Mouse (Mus musculus) myocyte (in vitro differentiated cells): ENCODE measurements at regions not wholly inside any gene's neighbourhood (a gene's known extent, or its start where the extent isn't known, plus 50 kb on each side); places are given as distances from the start of the nearest gene placed in this dataset.

Experiments
- H3K27me3 ChIP-seq: one replicate; pipeline ENCODE4 v1.6.1; 2011; ENCODE audit not compliant: control insufficient read depth, insufficient read depth, insufficient read length
- H3K36me3 ChIP-seq: one replicate; pipeline ENCODE4 v1.6.1; 2011; ENCODE audit not compliant: control insufficient read depth, insufficient read depth
- H3K4me2 ChIP-seq: one replicate; pipeline ENCODE4 v1.6.1; 2011; ENCODE audit warnings: low read depth, control low read depth
- H3K4me3 ChIP-seq: one replicate; pipeline ENCODE4 v1.5.1; 2011; ENCODE audit warnings: mild to moderate bottlenecking, control low read depth, moderate library complexity
- H3K79me2 ChIP-seq: one replicate; pipeline ENCODE4 v1.6.1; 2011; ENCODE audit not compliant: control insufficient read depth, insufficient read depth
- H3ac ChIP-seq: one replicate; pipeline ENCODE4 v1.6.1; 2011; ENCODE audit not compliant: control insufficient read depth, insufficient read length
- MAX ChIP-seq: IDR thresholded peaks from one replicate; pipeline ENCODE4 v1.6.1; 2011; ENCODE audit warnings: low read depth, mild to moderate bottlenecking, control low read depth
- MYOD1 ChIP-seq, 3 experiments: IDR thresholded peaks; one replicate each; pipeline ENCODE4 v1.6.1; 2011; ENCODE audit warnings: control low read depth in 2 of 3, low read depth in 2 of 3, mild to moderate bottlenecking in 2 of 3, moderate library complexity in 1 of 3; ENCODE audit not compliant: insufficient read length in 2 of 3, control insufficient read depth in 1 of 3
- POLR2A ChIP-seq: IDR thresholded peaks from one replicate; pipeline ENCODE4 v1.6.1; 2011; ENCODE audit warnings: low read depth, mild to moderate bottlenecking, control low read depth, moderate library complexity; ENCODE audit not compliant: insufficient read length
- POLR2AphosphoS2 ChIP-seq: IDR thresholded peaks from one replicate; pipeline ENCODE4 v1.6.1; 2011; ENCODE audit warnings: low read depth, control low read depth; ENCODE audit not compliant: insufficient read length
- REST ChIP-seq: IDR thresholded peaks from one replicate; pipeline ENCODE4 v1.6.1; 2011; ENCODE audit warnings: mild to moderate bottlenecking, control low read depth, moderate library complexity; ENCODE audit not compliant: insufficient read depth, insufficient read length
- SRF ChIP-seq: IDR thresholded peaks from one replicate; pipeline ENCODE4 v1.6.1; 2011; ENCODE audit warnings: low read depth; ENCODE audit not compliant: control insufficient read depth, insufficient read length
- TCF12 ChIP-seq: IDR thresholded peaks from one replicate; pipeline ENCODE4 v1.6.1; 2011; ENCODE audit warnings: mild to moderate bottlenecking, control low read depth; ENCODE audit not compliant: poor library complexity, insufficient read depth, severe bottlenecking
- TCF3 ChIP-seq: IDR thresholded peaks from one replicate; pipeline ENCODE4 v1.6.1; 2011; ENCODE audit warnings: low read depth, control low read depth; ENCODE audit not compliant: insufficient read length
- USF1 ChIP-seq: IDR thresholded peaks from one replicate; pipeline ENCODE4 v1.6.1; 2011; ENCODE audit warnings: low read depth, mild to moderate bottlenecking, control low read depth, moderate library complexity

DNA sequence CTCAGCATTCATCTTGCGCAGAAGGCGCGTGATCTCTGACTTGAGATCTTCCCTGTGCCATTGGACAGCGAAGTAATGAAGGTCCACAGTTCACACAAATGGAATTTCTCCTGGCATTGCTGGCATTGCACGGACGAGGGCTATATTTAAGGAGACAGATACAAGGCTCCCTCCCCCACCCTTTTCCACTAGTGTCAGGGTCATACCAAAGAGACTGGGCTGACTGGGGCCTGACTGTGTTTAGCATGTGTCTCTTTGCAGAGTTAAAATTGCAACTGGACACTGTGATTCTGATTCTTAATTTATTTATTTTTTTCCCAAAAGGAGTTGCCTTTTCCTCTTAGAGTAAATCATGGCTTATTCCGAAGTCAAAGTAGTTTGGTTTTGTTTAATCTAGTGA, 130.5 kb downstream of the Dmrt2 start:
- H3K4me3 ChIP-seq, result no peak overlapping the region
- H3K79me2 ChIP-seq, result no peaks in the 10 kb centered on the region
- no peaks in the 10 kb centered on the region for H3K36me3 ChIP-seq
- H3K27me3 ChIP-seq, result no peaks in the 10 kb centered on the region
- no peak overlapping the region for H3ac ChIP-seq
- no peak overlapping the region for H3K4me2 ChIP-seq
- TF ChIP-seq POLR2A, result no peak
- TF ChIP-seq TCF3, result no peak
- no peak for TF ChIP-seq POLR2AphosphoS2
- TF ChIP-seq USF1, result no peak
- no peak for TF ChIP-seq SRF

DNA sequence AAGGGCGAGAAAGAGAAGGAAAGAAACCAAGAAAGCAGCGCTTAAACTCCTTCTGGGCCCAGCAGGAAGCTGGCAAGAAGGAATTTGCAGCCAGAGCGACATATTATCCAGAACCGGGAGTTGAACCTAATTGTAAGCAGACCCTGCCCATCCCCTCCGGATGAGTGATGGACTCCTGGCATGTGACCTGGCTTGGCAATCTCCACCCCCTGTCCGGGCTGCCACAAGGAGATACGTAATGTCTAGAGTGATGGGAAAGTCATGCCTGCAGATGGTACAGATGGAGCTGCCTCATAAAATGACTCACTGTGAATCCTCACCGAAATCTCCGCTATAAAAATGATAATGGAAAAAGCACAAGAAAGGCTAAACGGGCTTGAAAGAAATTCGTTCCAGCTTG, 133.1 kb downstream of the Dmrt2 start:
- Histone ChIP-seq H3K27me3 (no peaks in the 10 kb centered on the region), H3ac (no peak overlapping the region), H3K36me3 (no peaks in the 10 kb centered on the region), H3K4me2 (peak overlapping the region; percentile 59), H3K79me2 (no peaks in the 10 kb centered on the region), H3K4me3 (no peak overlapping the region)
- TF ChIP-seq MYOD1 (IDR thresholded peaks at IDR 0.05; ENCODE audit: control insufficient read depth in 1 of 3, insufficient read length in 2 of 3, low read depth in 2 of 3) (peak in 1 of 3 experiments; percentile 19), USF1 (peak; percentile 55), TCF3 (no peak)

GRCm38 (mm10) chr19:25813651-25814050, 141.4 kb downstream of the Dmrt2 start:
- Histone ChIP-seq H3K27me3 (no peaks in the 10 kb centered on the region), H3K79me2 (no peaks in the 10 kb centered on the region)

DNA sequence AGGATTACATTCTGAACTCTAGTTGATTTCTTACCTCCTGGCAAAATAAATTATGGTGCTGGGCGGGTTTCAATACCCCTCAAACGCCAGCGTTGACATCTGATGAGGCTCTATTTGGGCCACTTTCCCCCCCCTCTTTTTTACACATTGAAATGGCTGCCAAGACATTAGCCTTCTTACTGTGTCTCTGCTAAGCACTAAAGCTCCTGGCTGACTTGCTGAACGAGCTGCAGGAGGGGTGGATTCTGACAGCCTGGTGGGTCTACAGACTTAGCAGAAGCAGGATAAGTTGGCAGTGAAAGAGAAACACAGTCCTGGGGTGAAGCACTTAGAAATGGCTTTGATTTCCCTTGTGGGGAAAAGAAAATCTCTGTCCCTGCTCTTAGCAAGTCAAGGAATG, 172.9 kb downstream of the Dmrt2 start:
- no peaks in the 10 kb centered on the region for H3K36me3 ChIP-seq
- no peak overlapping the region for H3K4me3 ChIP-seq
- no peak for TF ChIP-seq REST
- no peak for TF ChIP-seq POLR2A
- no peak overlapping the region for H3ac ChIP-seq
- H3K27me3 ChIP-seq, result no peaks in the 10 kb centered on the region
- H3K79me2 ChIP-seq, result no peaks in the 10 kb centered on the region
- no peak overlapping the region for H3K4me2 ChIP-seq

More at GRCm38 (mm10) chr19:25813651-25814050, 141.4 kb downstream of the Dmrt2 start:
- no peaks in the 10 kb centered on the region for H3K36me3 ChIP-seq
- no peak for TF ChIP-seq TCF3
- TF ChIP-seq MAX, result no peak
- no peak overlapping the region for H3ac ChIP-seq
- H3K4me3 ChIP-seq, result no peak overlapping the region
- H3K4me2 ChIP-seq, result no peak overlapping the region

- Histone ChIP-seq H3K27me3 (no peaks in the 10 kb centered on the region), H3K36me3 (no peaks in the 10 kb centered on the region), H3K4me2 (no peak overlapping the region), H3ac (no peak overlapping the region), H3K79me2 (no peaks in the 10 kb centered on the region), H3K4me3 (no peak overlapping the region)
- TF ChIP-seq SRF, result no peak
Measured at GRCm38 (mm10) chr19:25856344-25856743, 184.1 kb downstream of the Dmrt2 start.

GRCm38 (mm10) chr19:25863312-25863711, 191.1 kb downstream of the Dmrt2 start:
- TF ChIP-seq MAX (no peak), TCF3 (no peak), POLR2AphosphoS2 (no peak), SRF (no peak), MYOD1 (IDR thresholded peaks at IDR 0.05; ENCODE audit: control insufficient read depth in 1 of 3, insufficient read length in 2 of 3, low read depth in 2 of 3) (no peak)
- Histone ChIP-seq H3ac (no peak overlapping the region), H3K4me3 (no peak overlapping the region), H3K79me2 (no peaks in the 10 kb centered on the region), H3K27me3 (no peaks in the 10 kb centered on the region), H3K36me3 (no peaks in the 10 kb centered on the region), H3K4me2 (no peak overlapping the region)

- Histone ChIP-seq H3K4me2 (no peak overlapping the region), H3K36me3 (no peaks in the 10 kb centered on the region), H3K79me2 (no peaks in the 10 kb centered on the region), H3ac (no peak overlapping the region), H3K27me3 (no peaks in the 10 kb centered on the region), H3K4me3 (no peak overlapping the region)
- TF ChIP-seq MYOD1 (IDR thresholded peaks at IDR 0.05; ENCODE audit: control insufficient read depth in 1 of 3, insufficient read length in 2 of 3, low read depth in 2 of 3), result no peak
- TF ChIP-seq POLR2AphosphoS2, result no peak
- no peak for TF ChIP-seq POLR2A
- TF ChIP-seq TCF3, result no peak
- no peak for TF ChIP-seq TCF12
- TF ChIP-seq USF1, result no peak
- TF ChIP-seq MAX, result no peak
Measured at GRCm38 (mm10) chr19:25906721-25907120, 234.5 kb downstream of the Dmrt2 start.
